16 mouse cellular contexts compared by ENCODE assay signal in the genomic region with DNA sequence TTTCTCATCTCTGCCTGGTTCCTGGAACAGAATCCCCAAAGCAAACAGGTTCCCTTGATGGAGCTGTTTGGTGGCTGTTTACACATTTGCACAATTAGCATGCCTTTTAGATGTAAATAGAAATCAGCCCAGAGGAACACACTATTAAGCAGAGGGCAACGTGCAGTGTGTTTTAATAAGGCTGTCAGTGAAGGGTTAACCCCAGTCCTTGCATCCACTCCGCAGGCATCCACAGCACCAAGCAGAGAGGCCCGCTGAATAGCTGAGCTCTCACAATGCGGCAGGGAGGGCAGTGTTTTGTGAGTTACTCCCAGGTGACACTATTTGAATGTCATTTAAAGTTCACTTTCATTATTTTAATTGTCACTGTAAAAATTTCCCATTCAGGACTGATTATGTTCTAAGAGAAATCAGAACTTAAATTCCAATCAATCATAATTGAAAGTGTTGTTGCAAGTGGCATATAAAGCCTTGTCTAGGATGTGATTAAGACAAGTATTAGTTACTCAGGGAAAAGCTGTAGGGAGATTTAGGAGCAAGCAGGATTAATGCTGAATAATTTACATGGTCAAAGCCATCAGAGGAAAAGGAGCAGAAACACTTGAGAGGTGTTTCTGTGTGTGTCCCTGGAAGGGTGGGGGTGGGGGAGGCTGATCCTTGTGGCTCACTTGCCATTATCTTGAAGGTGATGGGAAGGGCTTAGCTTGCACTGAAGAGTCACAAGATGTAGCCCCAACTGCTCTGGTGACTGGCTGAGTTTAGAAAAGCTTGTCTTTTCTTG.
DNase-seq lines count a peak whose midpoint lies in the region; ATAC-seq lines count a peak whose summit lies in the region.
"Had no signal": no experiment of that assay in that cellular context is flagged by ENCODE, and none has a peak within 500 bp of the region (broad histone marks: within the 10 kb centered on the region; RNA-seq: fewer than 3 reads in every experiment).

No protein-coding gene starts in this region.

- peaks cover 12% of the 10 kb centered on the region for H3K4me1 ChIP-seq in hindbrain, embryonic 10.5 days (replicated peaks)
- H3K4me1 ChIP-seq in midbrain, embryonic 12.5 days, result peaks cover 16% of the 10 kb centered on the region
- H3K4me1 ChIP-seq: limb, embryonic 12.5 days had no signal

- WGBS in hindbrain, embryonic 10.5 days, result 3% methylated on average over 4 of the region's 4 CpGs
- under 1% methylated on average over 4 of the region's 4 CpGs for WGBS in midbrain, embryonic 12.5 days

- no peak overlapping the region for H3K4me3 ChIP-seq in hindbrain, embryonic 10.5 days
- no peak overlapping the region for H3K4me3 ChIP-seq in midbrain, embryonic 12.5 days
- H3K4me3 ChIP-seq: limb, embryonic 12.5 days had no signal

- no peaks in the 10 kb centered on the region for H3K27me3 ChIP-seq in hindbrain, embryonic 10.5 days (ENCODE audit: insufficient read depth, poor library complexity, severe bottlenecking)
- no peaks in the 10 kb centered on the region for H3K27me3 ChIP-seq in midbrain, embryonic 12.5 days
- H3K27me3 ChIP-seq: limb, embryonic 12.5 days had no signal

- intact Hi-C loops in gastrocnemius, postnatal 14 days (cut with DNase I; ENCODE audit: low total_unique reads), result no loop called here

- H3K9me3 ChIP-seq in hindbrain, embryonic 10.5 days, result no peaks in the 10 kb centered on the region
- no peaks in the 10 kb centered on the region for H3K9me3 ChIP-seq in midbrain, embryonic 12.5 days
- H3K9me3 ChIP-seq: limb, embryonic 12.5 days had no signal

- peak; percentile 95 for ATAC-seq in midbrain, embryonic 12.5 days (ENCODE audit: low FRiP score, low read depth)
- ATAC-seq: intestine, postnatal 0 days had no signal

- no peak overlapping the region for H3K4me2 ChIP-seq in midbrain, embryonic 12.5 days (replicated peaks)
- H3K4me2 ChIP-seq: limb, embryonic 12.5 days had no signal

- no peak overlapping the region for H3K27ac ChIP-seq in hindbrain, embryonic 10.5 days
- peak overlapping the region; percentile 35; the same call in 1 of the 2 replicates for H3K27ac ChIP-seq in midbrain, embryonic 12.5 days (replicated peaks)
- H3K27ac ChIP-seq: limb, embryonic 12.5 days had no signal

- H3K9ac ChIP-seq in midbrain, embryonic 12.5 days (replicated peaks), result no peak overlapping the region
- H3K9ac ChIP-seq: limb, embryonic 12.5 days had no signal

- no peaks in the 10 kb centered on the region for H3K36me3 ChIP-seq in hindbrain, embryonic 10.5 days
- no peaks in the 10 kb centered on the region for H3K36me3 ChIP-seq in midbrain, embryonic 12.5 days
- H3K36me3 ChIP-seq: limb, embryonic 12.5 days had no signal

- DNase-seq in retina, embryonic 14.5 days (ENCODE audit: low spot score), result peak; percentile 34
- DNase-seq in retina, postnatal 1 day, result no peak
- DNase-seq in hindbrain, embryonic 10.5 days (ENCODE audit: low spot score), result peak; percentile 5
- no peak for DNase-seq in left cerebral cortex, adult 8-10 months (ENCODE audit: low spot score in 2 of 2)
- no peak for DNase-seq in frontal cortex, postnatal 14 days (ENCODE audit: low spot score in 2 of 2)
- DNase-seq in gastrocnemius, postnatal 14 days, result no peak
- DNase-seq in urinary bladder, postnatal 4 days (ENCODE audit: low spot score in 2 of 2), result no peak
- DNase-seq: adrenal gland, postnatal 25 days; cerebellum, adult 11 months; kidney, postnatal 14 days; layer of hippocampus, postnatal 36 days; lung, postnatal 4 days; thymus, postnatal 4 days had no signal

Comparison
In these comparisons a context has a peak if more than half of its experiments do, and no peak if none do; other contexts are left out.
1. DNase-seq: peak in retina, embryonic 14.5 days (single experiment) and hindbrain, embryonic 10.5 days (single experiment); none in retina, postnatal 1 day (single experiment), left cerebral cortex, adult 8-10 months (0 of 2), frontal cortex, postnatal 14 days (0 of 2), gastrocnemius, postnatal 14 days (single experiment) and urinary bladder, postnatal 4 days (0 of 2).